Mouse (Mus musculus) kidney, postnatal 36 days (tissue): ENCODE data around the gene Itgae.

Experiments used
- DNase-seq, 2 experiments: peaks; one replicate each; pipeline ENCODE4 v3.0.0; 2021 to 2022; ENCODE audit warnings: mixed read lengths in 2 of 2

Itgae gene

DNA sequence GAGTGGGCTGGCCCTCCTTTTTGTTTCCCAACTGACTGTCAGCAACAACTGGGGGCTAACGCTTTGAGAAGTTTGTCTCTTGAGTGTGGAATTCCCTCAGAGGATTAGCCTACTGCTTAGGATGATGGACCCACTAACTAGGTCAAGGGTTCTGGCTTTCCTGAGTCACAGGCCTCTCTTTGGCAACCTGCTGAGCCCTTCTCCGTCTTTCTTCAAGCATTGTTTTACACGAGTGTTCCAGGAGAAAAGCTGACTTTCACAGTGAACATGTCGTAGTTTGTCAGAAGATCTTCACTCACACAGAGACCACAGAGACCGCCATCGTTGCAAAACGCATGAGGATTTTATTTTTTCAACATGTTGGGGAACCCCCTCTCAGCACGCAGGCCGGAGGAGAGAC, 57.8 kb downstream of the Itgae start:
- DNase-seq = no peak

DNA sequence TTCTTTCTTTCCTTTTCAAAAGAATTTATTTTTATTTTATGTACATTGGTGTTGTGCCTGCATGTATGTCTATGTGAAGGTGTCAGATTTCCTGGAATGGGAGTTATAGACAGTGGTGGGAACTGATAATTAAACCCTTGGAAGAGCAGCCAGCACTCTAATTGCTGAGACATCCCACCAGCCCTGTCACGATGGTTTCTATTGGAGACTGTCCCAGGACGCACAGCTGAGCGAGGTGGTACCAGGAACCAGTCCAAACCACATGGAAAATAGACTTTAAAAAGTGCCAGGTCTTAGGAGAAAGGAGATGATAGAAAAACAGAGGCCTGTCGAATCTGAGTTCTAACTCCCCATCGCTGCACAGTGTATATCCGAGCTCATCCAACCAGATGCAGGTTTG, 64.7 kb downstream of the Itgae start:
- no peak for DNase-seq

DNA sequence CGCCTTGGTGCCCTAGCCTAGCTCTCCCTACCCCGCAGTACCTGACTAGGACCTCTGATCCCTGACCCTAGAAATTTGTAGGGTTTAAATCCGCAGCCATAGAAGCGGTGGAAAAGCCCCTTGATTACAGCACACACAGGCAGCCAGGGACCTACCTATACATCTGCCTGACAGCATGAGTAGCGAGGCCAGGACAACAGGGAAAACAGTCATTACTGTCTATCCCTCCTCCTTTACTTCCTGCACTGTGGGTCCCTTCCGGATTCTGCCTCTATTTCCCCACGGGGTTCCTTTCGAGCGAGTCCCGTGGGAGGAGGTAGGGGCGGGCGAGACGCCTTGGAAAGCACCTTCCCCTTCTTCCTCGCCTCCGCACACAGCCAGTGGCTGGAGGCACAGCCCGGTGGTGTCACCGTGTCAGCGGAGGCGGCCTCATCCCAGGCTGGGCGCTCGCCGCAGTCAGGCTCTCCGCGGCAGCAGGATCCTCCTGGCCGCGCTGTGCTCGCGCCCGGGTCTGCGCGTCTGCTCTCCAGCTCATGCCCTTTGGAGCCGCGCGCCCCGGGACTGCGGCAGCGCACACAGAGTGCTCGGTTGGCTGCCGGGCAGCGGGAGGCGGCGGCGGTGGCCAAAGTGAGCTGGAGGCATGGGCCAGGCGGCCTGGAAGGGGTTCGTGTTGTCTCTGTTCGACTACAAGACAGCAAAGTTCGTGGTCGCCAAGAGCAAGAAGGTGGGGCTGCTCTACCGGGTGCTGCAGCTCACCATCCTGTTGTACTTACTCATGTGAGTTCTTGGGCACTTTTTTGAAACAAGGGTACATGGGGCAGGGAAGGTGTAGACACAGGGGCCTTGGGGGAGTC, 69.8 kb downstream of the Itgae start, which contains the start of gene P2rx5:
P2rx5 (plus strand) TSS at position 465 of the 854 bp plus-strand sequence.
- peak; percentile 74 to 86 for DNase-seq

DNA sequence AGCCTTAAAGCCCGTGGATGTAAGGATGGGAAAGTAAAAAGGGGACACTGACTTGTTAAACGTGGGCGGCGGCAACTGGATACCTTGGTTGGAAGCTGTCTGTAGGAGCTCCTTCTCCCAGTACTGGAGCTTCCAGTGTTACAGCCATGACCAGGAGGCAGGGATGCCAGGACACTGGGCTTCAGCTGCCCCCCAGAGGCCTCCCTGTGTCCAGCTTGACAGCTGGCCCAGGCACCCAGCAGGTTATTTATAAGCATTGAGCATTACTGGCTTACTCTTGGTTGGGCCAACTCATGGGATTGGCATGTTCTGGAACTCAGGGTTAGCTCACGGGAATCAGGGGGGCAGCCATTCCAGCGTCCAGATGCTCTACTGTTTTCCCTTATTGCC, 70.4 kb downstream of the Itgae start:
- DNase-seq = peak; percentile 53 to 62

DNA sequence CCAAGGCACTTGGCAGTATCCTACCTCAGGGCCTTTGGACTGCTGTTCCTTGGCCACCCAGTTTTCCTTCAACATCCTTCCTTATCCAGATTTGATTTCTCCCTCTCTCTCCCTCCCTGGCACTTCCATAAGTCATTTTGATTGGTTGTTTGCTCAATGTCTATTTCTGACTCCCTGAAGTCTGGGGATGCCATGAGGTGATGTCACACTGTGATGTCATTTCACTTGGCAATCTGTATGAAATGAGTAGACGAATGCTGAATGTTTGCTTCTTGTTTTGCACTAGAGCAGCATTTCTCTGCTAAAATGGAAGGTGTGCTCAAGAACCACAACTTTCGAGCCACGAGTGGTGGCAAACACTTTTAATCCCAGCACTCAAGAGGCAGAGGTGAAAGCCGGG, 71.2 kb downstream of the Itgae start:
- no peak for DNase-seq

DNA sequence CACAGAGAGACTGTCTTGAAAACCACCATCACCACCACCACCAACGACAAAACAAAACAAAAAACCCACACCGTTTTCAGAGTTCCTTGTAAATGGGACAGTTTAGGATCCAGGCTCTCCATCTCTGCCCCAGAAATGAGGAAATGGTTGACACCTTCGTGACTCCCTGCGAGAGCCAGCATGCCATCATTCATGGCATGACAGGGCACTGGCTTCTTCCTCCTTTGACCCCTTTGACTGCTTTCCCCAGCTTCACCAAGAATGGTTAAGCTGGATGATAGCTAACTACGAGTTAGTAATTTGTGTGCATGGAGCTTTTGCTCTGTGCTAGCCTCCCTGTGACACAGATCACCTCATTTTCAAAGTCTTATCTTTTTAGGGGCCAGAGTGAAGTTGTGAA, 71.9 kb downstream of the Itgae start:
- DNase-seq = no peak

DNA sequence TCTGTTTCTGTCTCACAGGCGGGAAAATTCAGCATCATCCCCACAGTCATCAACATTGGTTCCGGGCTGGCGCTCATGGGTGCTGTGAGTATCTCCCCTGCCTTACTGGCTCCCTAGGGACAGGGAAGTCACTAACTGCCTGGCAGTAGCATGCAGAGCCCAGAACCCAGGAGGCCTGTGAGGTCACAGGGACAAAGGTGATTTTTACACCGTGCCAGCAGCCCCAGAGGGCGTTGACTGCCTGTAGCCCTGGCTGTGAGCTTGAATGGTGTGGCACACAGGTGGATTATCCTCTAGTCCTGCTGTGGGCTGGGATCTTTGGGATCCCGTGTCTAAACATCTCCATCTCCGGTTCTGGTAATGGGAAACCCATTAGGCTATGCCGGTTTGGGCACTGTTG, 77.7 kb downstream of the Itgae start:
- peak; percentile 64 to 70 for DNase-seq

DNA sequence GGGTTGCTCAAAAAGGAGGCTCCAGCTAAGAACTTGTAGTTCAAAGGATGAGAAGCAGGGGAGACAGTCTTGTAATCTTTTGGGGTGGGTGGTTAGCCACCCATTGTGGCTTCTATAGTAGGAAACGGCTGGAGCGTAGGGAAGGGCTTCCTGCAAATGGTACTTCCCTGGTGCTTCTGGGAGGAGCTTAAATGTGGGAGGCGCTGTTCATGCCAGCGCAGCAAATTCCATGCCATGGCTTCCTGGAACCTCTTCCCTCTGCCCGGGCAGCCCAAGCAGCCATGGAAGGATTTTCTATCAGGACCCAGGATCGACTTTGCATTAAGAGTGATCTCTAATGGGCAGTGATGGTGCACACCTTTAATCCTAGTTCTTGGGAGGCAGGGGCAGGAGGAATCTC, 78.2 kb downstream of the Itgae start:
- DNase-seq = peak; percentile 38 to 62

DNA sequence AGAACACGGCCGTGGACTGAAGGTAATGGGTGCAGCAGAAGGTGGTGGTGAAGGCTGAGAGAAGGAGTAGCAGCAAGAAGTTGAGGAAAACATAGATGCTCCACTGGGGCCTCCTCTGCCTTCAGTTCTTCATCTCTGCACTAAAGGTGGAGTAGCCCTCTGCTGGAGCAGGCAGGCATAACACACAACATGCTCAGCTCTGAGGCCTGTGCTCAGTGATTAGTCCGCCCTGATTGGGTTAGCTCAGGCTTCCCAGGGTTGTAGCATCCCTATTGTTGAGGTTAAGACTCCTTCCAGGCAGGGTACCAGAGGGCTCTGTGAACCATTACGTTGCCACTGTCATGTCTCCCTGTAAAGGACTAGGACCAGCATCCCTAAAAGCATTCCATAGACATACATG, 78.8 kb downstream of the Itgae start:
- peak; percentile 67 to 87 for DNase-seq

DNA sequence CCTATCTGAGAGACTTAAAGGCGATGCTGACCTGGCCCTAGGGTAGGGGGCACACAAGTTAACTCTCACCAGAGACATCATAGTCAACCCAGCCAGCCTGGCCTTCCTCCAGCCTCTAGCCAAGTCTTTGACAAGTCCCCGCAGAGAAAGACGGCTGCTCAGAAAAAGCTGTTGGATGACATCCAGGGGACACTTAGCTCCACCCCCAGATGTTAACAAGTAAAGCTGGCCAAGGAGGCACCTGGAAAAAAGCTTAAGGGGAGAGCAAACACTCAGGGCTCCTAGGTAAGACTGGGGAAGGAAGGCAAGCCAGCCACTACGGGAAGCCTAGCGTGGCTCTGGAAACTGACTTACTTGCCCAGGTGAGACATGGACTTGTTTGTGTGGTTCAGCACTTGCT, 81.8 kb downstream of the Itgae start:
- DNase-seq = peak; percentile 92 to 94

DNA sequence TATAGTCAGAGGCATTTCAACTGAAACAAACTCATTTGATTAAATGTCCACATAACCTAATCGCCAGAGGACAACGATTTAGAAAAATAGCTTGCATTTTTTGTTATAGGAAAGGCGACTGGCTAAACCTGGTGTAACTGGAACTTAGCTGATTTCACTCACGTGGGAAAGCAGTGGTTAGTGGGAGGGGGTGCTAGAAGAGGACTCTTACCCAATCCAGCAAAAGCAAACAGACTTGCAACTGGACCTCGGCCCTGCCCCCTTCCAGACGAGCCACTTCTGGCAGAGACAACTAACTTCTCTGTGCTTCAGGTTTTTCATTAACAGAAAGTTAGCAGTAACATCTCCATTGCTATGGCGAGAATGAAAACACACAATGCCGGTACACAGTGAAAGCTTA, 85.2 kb downstream of the Itgae start:
- peak; percentile 88 to 96 for DNase-seq

DNA sequence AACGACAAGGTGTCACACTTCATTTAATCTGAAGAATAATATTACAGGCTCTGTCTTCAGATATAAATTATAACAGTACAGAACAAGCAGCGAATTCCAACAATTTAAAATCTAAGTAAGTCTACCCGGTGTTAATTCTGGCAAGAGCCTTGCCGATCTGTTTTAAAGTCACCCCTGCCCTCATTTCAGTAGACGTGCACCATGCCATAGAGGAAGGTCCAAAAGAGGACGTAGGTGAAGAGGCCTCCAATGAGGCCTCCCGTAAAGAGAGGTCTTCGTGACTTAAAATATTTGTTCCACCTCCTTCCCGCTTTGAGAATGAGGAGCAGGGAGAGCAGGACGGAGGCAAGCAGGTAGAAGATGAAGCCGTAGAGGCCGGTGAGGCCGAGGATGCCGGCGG, 85.8 kb downstream of the Itgae start:
- no peak for DNase-seq

DNA sequence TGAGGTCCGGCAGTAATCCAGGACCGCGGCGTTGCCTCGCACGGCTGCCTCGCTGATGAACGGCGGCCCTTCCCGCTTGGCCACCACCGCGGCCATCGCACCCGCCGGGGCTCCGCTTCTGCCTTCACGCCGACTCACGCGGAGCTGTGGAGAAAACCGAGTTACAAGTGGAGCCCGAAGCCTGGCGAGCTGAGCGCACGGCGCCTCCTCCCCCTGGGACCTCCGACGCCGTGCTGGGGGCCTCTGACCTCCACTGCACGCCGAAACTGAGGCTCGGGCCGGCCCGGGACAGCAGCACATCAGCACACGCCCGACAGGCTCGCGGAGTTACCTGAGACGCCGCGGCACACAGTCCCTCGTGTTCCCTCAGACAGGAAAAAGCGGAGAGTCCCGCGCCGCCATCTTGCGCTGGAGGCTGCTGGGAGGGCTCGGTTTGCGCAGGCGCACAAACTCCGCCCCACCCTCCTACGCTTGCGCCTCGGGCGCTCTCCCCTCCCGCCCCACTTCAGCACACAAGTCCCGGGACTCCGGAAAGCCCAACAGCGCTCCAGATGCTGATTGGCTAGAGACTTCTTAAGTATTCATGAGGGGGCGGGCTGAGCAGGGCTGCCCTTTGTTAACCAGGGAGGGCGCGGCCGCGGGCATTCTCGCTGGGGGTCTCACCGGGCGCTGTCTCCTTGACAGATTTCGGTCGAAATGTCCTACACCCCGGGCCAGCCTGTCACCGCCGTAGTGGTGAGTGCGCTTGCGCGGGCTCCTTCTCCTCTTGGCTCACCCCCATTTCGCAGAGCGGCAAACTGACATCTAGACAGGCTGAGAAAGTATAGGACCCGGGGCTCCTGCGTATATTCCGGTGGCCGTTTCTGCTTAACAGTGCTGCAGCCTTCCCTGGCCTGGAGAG, 86.5 kb downstream of the Itgae start, which contains the start of the genes Emc6 and Tax1bp3:
Emc6 (minus strand) TSS at position 430 of the 901 bp plus-strand sequence.
Tax1bp3 (plus strand) TSS at position 476 of the 901 bp plus-strand sequence.
- DNase-seq = peak; percentile 98

DNA sequence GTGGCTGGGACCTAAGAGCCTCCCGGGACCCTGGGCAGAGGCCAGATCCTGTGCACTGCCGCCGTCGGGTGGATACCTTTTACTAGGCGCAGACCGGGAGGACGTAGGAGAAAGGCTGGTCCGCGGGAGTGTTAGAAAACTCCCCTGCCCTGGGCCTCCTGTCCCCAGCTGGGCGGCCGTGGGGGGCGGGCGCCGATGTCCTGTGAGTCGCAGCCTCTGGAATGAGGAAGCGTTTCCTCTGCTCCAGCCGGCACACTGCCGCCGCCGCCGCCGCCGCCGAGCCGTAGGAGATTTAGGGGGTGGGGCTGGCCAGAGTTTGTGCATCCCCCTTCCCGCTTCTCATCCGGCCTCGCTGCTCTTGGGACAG, 87.1 kb downstream of the Itgae start:
- DNase-seq = peak; percentile 86 to 90

DNA sequence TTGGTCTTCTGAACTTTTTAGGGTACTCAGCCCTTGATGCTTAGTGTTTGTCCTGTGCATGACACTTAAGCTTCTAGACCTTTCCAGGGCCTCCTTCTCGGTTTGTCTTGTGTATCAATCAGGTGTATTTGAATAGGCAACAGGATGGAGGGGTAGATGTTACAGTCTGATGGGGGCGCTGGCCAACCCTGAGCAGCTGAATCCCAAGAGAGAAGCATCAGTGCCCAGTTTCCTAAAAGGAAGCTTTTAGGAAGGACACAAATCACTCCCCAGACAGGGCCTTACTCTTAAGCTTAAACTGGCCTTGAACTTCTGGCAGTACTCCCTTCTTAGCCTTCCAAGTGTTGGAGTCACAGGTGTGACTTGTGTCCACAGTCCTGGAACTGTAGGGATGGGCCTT, 87.5 kb downstream of the Itgae start:
- DNase-seq = peak; percentile 26 to 34

DNA sequence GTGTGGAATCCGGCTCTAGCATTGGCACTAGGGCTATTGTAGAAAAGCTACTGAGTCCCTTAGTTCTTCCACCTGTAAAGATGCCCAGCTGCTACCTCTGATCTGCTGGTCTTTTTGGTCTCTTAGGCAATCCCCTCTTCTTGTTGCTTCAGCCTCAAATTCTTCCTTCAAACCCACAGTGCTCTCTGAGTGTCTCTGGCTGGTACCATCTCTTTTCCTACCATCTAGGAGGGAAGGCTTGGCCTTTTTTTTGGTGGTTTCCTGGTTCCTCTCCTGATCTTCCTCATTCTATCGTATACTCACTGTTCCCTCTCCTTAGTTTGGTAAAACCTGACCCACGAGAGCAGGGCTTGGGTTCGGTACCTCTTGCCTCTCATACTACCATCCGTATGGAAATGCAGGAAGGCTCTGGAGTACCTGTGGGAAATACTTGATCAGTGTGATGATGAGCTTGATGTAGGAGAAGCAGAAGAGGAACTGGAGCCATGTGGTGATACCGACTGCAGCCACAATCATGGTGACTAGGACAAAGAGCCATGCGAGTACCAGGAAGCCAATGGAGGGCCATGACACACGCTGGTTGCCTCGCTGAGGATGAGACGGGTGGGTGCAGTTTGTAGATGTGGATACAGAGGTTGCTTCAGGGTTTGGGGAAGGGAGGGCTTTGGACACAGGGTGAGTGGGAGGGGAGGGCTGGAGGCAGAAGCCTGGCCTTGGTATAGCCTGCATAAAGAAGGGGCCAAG, 95.7 kb downstream of the Itgae start:
- no peak for DNase-seq

DNA sequence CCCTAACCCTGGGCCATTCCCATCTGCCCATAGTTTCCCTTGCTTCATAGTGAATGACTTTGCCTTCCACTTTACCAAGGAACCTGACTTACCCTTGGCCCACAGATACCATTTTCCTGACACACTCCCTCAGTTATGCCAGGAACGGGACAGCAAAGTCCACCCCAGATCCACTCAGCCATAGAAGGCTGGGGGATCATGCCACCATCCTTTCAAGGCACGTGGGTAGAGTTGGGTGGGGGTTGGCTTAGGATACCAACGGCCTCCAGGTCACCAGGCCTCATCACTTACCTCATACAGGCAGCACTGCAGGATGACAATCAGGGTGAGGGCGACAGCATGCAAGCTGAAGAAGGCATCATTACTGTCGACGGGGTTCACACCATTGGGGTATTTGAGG, 96.8 kb downstream of the Itgae start:
- DNase-seq = peak; percentile 62 to 66

DNA sequence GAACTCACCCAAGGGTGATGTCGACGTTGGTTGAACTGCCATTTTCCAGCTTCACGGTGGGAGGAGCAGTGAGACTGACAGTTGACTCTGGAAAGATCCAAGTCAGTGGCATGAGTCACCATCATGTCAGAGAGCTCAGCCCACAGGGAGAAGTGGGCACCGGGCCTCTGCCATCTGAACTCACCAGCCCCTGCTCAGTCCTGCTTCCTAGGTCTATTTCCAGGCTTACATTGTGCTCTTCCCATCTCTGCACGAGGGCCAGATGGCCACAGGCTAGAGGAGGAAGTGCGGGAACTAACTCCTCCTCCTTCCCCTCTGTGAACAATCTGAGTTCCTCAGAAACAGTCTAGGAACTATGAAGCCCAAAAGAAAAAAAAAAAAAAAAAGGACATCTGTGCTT, 102.7 kb downstream of the Itgae start:
- DNase-seq = no peak

DNA sequence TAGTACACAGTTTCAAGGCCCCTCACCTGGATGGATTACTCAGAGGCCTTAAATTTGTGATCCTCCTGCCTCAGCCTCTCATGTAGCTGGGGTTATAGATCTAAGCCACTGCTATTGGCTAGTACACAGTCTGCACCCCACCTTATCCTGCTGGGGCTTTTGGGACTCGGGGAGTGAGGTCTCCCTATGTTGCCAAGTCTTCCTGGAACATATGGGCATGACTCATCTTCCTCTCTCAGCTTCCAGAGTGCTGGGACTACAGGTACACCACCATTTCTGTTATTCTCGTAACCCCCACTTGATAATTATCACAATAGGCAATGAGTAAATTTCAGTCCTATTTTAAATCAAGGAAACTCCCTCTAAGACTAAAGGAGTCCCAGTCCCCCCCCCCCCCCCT, 104.1 kb downstream of the Itgae start:
- DNase-seq = no peak
